In genomic region chr2:77007015-77007414, GRCm38 (mm10) we compare ENCODE assay signal across 27 mouse cellular contexts.
"Had no signal": no experiment of that assay in that cellular context is flagged by ENCODE, and none has a peak within 500 bp of the region (broad histone marks: within the 10 kb centered on the region; RNA-seq: fewer than 3 reads in every experiment).

No protein-coding gene starts in this region.

- H3K9me3 ChIP-seq: heart, embryonic 13.5 days; heart, embryonic 15.5 days; hindbrain, embryonic 13.5 days; hindbrain, embryonic 15.5 days; kidney, embryonic 15.5 days; limb, embryonic 10.5 days; limb, embryonic 12.5 days had no signal

- H3K4me3 ChIP-seq: gastrocnemius, adult 2 months; heart, adult 2 months; heart, embryonic 13.5 days; heart, embryonic 15.5 days; hindbrain, embryonic 13.5 days; hindbrain, embryonic 15.5 days; kidney, embryonic 15.5 days; limb, embryonic 10.5 days; limb, embryonic 12.5 days had no signal

- ATAC-seq: hindbrain, postnatal 0 days; intestine, embryonic 16.5 days had no signal

- H3K36me3 ChIP-seq: hindbrain, embryonic 13.5 days; hindbrain, embryonic 15.5 days; kidney, embryonic 15.5 days; limb, embryonic 10.5 days; limb, embryonic 12.5 days had no signal

- DNase-seq: gastrocnemius, adult 2 months; gastrocnemius, postnatal 10 days; gastrocnemius, postnatal 25 days; heart, adult 11 months; heart, adult 2 months; heart, postnatal 14 days; heart, postnatal 36 days; kidney, adult 11 months; kidney, adult 2 months; kidney, adult 9 months; kidney, postnatal 14 days; kidney, postnatal 36 days; layer of hippocampus, adult 9-11 months; layer of hippocampus, postnatal 36 days; liver had no signal

- H3K9ac ChIP-seq: heart, embryonic 13.5 days; heart, embryonic 15.5 days; hindbrain, embryonic 13.5 days; hindbrain, embryonic 15.5 days; kidney, embryonic 15.5 days; limb, embryonic 12.5 days had no signal

- H3K4me2 ChIP-seq: heart, embryonic 11.5 days; heart, embryonic 13.5 days; heart, embryonic 15.5 days; hindbrain, embryonic 13.5 days; hindbrain, embryonic 15.5 days; kidney, embryonic 15.5 days; limb, embryonic 12.5 days; liver, embryonic 11.5 days had no signal

- H3K4me1 ChIP-seq: heart, embryonic 15.5 days; hindbrain, embryonic 13.5 days; hindbrain, embryonic 15.5 days; kidney, embryonic 15.5 days; limb, embryonic 10.5 days; limb, embryonic 12.5 days had no signal

- H3K27ac ChIP-seq: gastrocnemius, adult 2 months; heart, adult 2 months; heart, embryonic 13.5 days; heart, embryonic 15.5 days; hindbrain, embryonic 13.5 days; hindbrain, embryonic 15.5 days; hindbrain, postnatal 0 days; kidney, embryonic 15.5 days; kidney, postnatal 0 days; limb, embryonic 10.5 days; limb, embryonic 12.5 days had no signal

- H3K27me3 ChIP-seq: heart, embryonic 13.5 days; heart, embryonic 15.5 days; hindbrain, embryonic 13.5 days; hindbrain, embryonic 15.5 days; kidney, embryonic 15.5 days; limb, embryonic 12.5 days had no signal
